Mouse (Mus musculus) mesoderm, embryonic 11.5 days (tissue): Measurements from ENCODE around the gene Kank3.
A peak's percentile ranks its signal among the peaks of the same experiment; 100 is the strongest.
"Not testable (repeated sequence)": the region's sequence is repeated elsewhere in the genome, so short reads cannot be mapped to it uniquely, and the experiment has no call there.

ENCODE experiments used
- DNase-seq: peaks from one replicate; pipeline ENCODE4 v3.0.0-alpha.2; 2012; ENCODE audit warnings: low read depth, low spot score

Kank3 gene

GRCm38 (mm10) chr17:33807181-33807888 lies 3.0 kb upstream of the Kank3 start:
- DNase-seq: no peak

DNA sequence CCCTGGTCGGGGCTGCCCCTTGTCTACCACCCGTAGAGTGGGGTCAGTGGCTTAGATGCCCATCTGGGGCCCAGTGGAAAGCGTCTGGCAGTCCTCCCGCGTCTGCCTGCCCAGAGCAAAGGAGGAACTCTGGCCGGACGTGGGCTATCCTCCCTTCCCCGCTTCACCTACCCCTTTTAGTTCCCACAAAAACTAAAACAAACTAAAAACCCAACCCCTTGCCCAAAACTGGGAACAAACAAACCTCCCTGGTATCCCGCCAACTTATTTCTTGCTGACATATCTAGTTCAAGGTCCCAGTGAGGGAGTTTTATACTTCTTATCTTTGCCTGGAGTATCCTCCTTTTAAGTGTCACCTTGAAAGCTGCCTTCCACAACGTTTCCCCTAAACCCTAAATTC lies 2.1 kb upstream of the Kank3 start:
- DNase-seq: no peak

DNA sequence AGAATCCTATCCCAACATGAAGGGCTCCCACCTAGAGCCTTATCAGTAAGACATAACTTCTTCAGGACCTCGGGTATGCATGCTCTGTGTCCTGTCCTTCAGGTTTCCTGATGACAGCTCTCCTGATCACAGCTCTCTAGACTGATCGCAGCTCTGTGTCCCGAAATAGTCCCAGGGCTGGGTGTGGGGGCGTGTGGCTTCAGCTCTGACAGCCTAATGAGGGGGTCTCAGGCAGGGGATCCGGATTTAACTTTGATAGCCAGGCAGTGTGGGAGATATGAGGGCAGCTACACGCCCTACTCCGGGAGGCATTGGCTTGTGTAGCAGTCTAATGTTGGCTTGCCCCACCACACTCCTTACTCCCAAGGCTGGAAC lies 810 bp downstream of the Kank3 start:
- DNase-seq: no peak

DNA sequence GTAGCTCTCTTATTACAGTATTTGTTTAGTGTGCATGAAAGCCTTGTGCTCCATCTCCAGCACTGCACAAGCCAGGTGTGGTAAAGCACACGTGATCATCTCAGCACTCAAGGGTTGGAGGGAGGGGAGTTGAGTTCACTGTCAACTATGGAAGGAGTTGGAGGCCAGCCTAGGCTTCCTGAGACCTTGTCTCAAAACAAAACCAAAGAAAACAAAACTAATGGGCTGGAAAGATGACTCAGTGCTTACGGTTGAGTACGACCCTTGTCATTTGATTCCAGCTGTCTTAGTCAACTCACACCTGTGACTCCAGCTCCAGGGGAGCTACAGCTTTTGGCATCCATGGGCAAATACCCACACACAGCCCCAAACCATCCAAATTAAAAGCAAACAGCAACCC lies 2.2 kb downstream of the Kank3 start:
- no peak for DNase-seq

DNA sequence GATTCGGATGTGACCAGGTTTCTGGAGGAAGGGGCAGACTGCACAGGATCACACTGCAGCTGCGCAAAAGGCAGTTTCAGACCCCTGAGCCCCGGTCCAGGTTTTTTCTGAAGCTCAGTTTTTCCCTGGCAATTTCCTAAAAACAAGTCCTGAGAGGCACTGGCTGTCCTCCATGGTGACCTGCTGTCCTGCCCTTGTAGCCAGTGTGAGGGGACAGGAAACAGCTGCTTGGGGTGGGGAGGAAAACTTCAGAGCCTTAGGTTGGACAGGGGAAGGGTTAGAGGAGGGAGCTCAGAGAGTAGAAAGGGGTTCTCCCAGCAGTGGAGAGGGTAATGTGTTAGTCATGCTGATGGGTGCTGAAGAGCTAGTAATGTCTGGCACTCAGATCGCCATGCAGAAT lies 2.7 kb downstream of the Kank3 start:
- no peak for DNase-seq

DNA sequence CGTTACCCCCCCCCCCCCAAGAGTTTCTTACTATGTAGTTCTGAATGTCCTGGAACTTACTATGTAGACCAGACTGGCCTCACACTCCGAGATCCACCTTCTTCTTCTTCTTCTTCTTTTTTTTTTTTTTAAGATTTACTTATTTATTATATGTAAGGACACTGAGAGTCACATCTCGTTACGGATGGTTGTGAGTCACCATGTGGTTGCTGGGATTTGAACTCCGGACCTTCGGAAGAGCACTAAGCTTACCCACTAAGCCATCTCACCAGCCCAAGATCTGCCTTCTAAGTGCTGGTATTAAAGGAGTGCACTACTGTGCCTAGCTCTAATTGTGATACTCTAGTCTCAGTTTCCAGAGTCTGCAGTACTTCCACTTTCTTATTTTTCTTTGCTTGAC lies 5.1 kb downstream of the Kank3 start:
- no peak for DNase-seq

GRCm38 (mm10) chr17:33816612-33817011 lies 6.3 kb downstream of the Kank3 start:
- no peak for DNase-seq

DNA sequence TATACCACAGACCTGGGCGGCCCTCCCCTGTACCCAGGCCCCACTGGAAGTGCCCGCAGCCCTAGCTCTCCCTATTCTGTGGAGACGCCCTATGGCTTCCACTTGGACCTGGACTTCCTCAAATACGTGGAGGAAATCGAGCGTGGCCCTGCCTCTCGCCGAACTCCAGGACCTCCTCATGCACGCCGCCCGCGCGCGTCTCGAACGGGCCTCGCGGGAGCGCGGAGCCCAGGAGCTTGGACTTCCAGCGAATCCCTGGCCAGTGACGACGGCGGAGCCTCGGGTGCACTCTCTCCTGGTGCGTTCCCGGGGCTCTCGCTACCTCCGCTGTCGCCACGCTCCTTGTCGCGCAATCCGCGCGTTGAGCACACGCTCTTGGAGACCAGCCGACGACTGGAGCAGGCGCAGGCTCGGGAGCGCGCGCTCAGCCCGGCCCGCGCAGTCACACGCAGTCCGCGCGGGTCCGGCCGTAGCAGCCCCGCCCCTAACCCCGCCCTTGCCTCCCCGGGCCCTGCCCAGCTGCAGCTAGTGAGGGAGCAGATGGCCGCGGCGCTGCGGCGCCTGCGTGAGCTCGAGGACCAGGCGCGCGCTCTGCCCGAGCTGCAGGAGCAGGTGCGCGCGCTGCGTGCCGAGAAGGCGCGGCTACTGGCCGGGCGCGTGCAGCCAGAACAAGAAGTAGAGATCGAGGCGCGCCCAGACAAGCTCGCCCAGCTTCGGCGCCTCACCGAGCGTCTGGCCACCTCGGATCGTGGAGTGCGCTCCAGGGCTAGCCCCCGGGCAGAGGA lies 7.1 kb downstream of the Kank3 start:
- peak; percentile 98 for DNase-seq

GRCm38 (mm10) chr17:33817969-33818643 lies 7.8 kb downstream of the Kank3 start:
- no peak for DNase-seq

- DNase-seq: no peak
These were observed 12.2 kb downstream of the Kank3 start for GRCm38 (mm10) chr17:33822436-33822959.

- DNase-seq: not testable (repeated sequence)
These were observed 12.9 kb downstream of the Kank3 start for GRCm38 (mm10) chr17:33823171-33823570.

DNA sequence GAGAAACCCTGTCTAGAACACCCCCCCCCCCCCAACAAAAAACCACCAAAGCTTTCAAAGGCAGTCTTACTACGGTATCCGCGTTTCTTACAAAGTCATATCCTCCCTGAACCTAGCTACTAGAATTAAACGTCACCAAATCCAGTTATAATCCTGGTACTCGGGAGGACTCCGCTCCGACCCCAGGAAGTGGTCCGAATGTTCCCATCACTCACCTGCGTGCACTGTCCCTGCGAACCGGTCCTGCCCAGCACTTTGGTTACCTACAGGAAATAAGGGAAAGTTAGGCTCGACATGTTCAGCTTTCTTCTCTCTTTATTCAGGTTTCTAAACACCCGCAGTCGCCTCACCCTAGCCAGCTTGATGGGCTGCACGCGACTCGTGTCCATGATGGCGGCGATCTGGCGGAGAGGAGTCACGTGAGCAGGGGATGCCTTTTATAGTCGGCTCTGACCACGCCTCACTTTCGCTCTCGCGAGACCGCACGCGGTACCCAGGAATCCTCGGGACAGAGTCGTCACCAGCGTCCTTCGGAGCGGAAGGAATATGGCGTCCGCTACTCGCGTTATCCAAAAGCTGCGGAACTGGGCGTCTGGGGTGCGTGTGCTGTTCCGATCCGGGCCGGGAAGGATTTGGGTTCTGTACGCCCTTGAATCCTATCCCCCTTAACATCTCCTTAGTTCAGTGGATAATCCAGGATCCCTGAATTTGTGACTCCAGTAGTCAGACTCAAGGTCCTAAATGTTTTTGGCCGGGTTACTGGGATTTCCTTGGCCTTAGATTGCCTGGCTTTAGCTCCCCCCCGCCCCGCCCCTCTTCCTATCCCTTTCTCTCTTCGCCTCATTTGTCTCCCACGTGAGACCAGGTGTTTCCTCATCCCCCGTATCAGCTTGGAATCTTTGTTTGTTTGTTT lies 14.0 kb downstream of the Kank3 start, which contains the start of the genes Rps28 and Ndufa7:
Gene Rps28, minus strand, starts transcription at position 479 of the 913 bp plus-strand sequence.
Gene Ndufa7, plus strand, starts transcription at position 489 of the 913 bp plus-strand sequence.
- peak; percentile 99 for DNase-seq

- not testable (repeated sequence) for DNase-seq
These were observed 14.6 kb downstream of the Kank3 start for GRCm38 (mm10) chr17:33824997-33825330.

DNA sequence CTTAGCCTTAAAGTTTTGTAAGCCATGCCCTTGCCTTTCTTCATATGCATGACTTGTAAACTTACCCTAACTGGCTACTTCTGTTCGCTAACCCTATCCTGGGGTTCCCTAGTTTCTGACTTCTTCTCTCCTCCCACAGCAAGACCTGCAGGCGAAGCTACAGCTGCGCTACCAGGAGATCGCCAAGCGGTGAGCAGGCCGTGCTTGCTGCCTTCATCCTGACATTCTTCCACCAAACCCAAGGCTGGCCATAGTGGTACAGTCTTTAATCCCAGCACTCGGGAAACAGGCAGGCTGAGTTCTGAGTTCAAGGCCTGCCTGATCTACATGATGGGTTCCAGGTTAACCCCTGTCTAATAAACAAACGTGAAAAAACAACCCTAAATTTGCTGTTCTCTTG lies 15.1 kb downstream of the Kank3 start:
- DNase-seq: no peak

DNA sequence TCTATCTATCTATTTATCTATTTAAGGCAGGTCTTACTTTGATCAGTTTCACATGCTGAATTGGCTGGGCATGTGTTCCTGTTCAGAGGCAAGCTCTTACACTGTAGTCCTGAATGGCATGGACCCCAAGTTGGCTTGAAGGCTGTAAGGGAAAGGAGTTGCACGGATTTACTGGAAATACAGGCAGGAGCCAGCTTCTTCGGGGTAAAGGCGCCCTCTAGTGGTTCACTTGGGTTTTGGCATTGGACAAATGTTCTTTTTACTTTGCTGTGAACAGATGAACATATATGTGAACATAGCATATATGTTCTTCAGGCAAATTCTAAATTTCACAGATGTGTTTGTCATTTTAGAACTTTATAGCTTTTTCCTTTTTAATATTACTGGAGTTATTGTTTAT lies 16.5 kb downstream of the Kank3 start:
- peak; percentile 84 for DNase-seq

- no peak for DNase-seq
These were observed 18.6 kb downstream of the Kank3 start for GRCm38 (mm10) chr17:33828892-33829291.

DNA sequence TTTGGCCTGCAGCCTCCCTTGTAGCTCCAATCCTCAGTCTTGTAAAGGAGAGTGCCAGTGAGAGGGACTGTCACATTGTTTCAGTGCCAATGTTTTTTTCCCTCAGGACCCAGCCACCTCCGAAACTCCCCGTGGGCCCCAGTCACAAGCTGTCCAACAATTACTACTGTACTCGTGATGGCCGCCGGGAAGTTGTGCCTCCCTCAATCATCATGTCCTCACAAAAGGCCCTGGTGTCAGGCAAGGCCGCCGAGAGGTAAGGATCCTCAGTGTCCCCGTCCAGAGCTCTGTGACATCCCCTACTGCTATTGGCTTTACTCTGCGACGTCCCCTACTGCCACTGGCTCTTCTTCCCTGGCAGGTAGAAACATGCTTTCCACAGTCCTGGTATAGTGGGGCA lies 19.2 kb downstream of the Kank3 start:
- no peak for DNase-seq

GRCm38 (mm10) chr17:33842966-33843795 lies 32.9 kb downstream of the Kank3 start, which contains the start of gene Cd320:
Gene Cd320 (plus strand): TSS chr17:33843091.
- DNase-seq: peak; percentile 93

DNA sequence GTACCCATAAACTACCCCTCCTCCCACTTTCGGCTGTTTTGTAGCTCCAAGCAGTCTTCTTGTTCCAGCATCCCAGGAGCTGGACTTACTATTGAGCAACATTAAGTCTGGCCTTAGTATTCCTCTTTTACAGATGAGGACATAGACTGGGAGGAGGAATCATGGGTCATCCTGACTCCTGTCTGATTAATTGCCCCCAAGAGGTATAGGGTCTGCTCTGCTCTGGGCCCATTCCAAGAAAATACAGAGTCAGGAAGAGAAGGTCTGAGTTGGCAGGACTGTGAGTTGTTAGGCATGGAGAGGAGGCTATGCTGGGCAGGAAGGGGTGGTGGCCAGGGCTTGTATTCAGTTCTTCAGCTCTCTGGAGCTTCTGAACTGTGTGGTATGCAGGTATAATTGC lies 33.9 kb downstream of the Kank3 start:
- no peak for DNase-seq

DNA sequence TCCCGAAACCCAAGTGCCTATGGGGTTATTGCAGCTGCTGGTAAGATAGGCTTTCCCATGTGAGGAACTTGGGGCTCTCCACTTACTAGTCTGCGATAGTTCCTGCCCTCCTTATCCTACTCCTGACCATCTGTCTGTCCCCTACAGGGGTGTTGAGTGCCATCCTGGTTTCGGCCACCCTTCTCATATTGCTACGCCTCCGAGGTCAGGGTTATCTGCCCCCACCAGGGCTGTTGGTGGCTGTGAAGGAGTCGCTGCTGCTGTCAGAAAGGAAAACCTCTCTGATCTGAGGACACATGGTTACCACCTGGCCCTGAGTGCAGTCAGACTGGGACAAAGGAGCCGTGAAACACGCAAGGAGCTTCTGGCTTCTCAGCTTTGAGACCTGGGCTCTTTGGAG lies 37.8 kb downstream of the Kank3 start:
- no peak for DNase-seq
